Mouse (Mus musculus) gastrocnemius, postnatal 10 days (tissue): ENCODE measurements around the gene Clec4a1. TPM values are rescaled to one million over a fixed set of nuclear protein-coding genes. Genes with fewer than 3 reads are reported as not detected.

Experiments used
- DNase-seq: peaks from one replicate; pipeline ENCODE4 v3.0.0; 2021; ENCODE audit warnings: mixed read lengths
- long read RNA-seq, 2 experiments: library from polyadenylated mRNA; stranded (forward); transcript quantifications; one replicate each; pipeline ENCODE4 v2.0.0; 2021
- total RNA-seq, 2 experiments: library from RNA; stranded (reverse); gene quantifications; 2 replicates each; pipeline ENCODE4 v1.2.3; 2021

The Clec4a1 gene
- 1 to 10 TPM; 2.4 to 2.8 TPM for total RNA-seq
- long read RNA-seq, experiment 1, partial matches to known transcripts: 0 of 1 reads
- long read RNA-seq, experiment 1, other reads (novel, unspliced or antisense): 0 of 1 reads
- long read RNA-seq, experiment 2, partial matches to known transcripts: 0 of 2 reads
- long read RNA-seq, experiment 2, other reads (novel, unspliced or antisense): 0 of 2 reads

DNA sequence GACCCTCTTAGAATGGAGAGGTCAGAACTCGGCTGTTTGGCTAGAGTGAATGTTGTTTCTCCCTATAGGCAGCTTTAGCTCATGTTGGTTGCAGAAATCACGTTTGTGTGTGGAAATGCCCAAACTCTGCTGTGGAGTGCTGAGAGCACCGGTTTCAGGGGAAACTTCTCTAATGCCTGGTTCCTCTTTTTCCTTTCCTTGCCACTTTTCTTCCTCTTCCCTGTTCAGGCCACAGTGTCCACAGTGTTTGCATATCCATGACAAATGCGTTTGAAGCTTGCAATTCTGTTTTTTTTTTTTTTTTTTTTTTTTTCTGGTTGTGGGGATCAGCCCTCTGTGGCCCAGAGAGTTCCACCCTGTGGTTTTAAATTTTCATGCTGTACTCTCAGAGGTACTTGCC is at the start of gene Clec4a1:
TSS of gene Clec4a1 (plus strand) at position 398 of the 400 bp plus-strand sequence.
- DNase-seq: no peak

DNA sequence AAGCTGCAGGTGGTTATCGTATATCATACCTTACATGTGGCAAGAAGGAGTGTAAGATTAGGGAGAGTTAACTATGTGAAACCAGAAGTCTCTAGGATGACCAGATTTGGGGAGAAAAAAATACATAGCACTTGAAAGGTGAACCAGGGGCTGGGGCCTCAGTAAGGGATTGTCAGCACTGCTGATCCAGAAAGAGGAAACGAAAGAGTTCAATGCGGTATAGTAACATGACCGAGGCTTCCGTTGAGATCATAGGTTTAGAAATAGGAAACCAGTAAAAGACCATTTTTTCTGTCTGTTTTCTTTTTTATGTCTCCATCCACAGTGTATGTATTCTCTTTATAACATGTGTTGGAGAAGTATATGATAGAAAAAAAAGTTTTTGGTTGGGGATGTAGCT is 48.8 kb upstream of the Clec4a1 start:
- no peak for DNase-seq

DNA sequence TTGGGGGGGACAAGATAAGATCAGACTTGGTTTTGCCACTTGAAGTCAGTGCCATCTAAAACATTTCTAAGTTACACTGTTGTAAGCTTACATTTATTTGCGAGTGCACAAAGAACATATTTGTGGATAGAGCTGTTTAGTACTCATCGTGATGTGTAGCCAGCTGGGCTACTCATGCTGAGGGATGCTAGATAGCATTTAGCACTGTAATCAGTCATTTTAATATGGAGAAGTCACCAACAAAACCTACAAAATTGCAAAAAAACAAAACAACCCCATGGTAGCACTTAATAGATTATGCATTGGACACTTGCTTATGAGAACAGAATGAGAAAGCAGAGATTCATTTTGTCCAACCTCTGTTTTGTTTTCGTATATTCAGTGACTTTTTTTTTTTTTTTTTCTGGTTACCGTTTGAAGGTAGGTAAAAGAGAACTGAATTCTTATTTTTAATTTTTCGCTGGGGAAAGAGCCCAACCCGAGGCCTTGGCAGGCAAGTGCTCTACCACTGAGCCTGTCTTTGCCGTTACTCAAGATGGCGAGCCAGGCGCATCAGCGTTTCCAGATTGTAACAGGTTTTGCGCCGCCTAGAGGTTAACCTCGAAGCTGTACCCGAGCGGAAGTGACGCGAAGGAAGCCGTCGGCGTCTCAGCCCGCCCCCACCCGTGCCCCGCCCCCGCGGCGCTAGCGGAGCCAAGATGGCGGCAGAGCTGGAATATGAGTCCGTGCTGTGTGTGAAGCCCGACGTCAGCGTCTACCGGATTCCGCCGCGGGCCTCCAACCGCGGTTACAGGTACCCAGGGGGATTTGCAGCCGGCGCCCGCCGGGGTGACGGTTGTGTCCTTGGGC is 47.6 kb upstream of the Clec4a1 start, which contains the start of gene Necap1:
TSS of gene Necap1 (plus strand) at position 604 of the 849 bp plus-strand sequence.
- DNase-seq: peak; percentile 98

DNA sequence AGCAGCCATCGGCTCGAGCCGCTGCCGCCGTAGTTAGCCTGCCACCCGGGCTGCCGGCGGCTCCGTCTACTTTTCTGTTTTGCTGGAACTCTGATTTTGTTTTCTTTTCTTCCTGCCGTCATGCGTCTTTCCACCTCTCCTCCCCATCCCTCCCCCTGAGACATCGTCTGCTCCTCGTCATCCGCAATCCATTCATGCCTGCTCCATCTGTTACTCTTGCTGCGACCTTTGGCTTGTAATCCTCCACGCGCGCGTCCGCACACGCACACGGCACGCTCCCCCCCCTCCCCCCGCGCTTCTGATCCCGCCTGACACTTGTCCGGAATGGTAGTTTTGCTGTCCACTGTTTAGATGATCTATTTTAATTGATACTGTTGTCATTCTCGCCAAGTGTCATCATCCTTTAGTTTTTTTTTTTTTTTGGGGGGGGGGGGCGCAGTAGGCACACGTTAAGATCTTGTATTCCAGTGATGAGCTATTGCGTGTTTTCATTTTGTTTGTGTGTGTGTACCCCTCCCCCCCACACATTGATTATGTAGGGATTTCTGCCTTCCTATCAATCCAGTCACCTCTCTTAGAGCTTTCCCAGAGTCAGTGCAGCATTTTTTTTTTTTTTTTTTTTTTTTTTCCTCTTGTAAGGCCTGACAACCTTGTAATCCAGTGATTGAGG is 46.8 kb upstream of the Clec4a1 start:
- DNase-seq: no peak

DNA sequence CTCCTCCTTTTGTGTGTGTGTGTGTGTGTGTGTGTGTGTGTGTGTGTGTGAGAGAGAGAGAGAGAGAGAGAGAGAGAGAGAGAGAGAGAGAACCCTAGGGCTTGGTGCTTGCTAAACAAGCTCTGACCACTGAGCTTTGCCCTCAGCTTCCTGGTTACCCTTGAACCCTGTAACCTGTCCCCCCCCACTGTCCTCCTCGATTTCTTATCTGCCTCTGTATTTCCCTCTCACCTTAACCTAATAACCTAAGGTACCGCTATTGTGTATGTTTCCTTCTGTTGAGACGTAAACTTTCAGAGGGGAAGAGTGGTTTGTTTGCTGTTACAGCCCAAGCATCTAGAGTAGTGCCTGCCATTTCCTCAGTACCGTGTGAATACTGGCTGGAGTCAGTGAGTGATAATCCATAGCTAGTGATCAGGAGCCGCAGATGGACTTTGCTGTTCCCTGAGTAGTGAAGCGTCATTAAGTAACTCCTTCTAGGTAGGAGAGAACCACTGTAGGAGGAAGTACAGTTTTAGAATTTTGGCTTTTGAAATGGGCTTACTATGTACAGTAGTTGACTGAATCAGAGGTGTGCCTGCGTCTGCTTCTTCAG is 42.4 kb upstream of the Clec4a1 start:
- DNase-seq: no peak

DNA sequence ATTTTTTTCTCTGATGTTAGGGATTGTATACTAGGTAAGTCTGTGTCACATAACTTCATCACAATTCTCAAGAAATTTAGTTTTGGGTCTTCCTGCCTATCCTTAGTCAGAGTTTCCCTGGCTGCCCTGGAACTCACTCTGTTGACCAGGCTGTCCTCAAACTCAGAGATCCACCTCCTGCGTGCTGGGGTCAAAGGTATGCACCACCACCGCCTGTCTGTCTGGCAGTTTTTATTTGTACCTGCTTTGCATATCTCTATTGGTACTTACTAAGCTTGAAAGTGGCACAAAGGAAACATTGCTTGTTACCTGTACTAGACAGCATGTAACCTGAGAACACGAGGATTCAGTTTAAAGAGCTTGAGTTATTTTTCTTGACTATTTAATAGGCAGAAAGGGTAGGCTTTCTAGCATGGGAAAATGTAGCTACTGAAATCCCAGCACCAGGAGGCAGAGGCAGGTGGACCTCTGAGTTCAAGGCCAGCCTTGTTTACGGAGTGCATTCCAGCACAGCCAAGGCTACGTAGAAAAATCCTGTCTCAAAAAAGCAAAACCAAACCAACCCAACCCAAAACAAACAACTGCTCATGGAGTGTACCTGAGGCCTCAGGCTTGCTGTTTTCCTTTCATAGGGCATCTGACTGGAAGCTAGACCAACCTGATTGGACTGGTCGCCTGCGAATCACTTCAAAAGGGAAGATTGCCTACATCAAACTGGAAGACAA is 41.7 kb upstream of the Clec4a1 start:
- DNase-seq: no peak

DNA sequence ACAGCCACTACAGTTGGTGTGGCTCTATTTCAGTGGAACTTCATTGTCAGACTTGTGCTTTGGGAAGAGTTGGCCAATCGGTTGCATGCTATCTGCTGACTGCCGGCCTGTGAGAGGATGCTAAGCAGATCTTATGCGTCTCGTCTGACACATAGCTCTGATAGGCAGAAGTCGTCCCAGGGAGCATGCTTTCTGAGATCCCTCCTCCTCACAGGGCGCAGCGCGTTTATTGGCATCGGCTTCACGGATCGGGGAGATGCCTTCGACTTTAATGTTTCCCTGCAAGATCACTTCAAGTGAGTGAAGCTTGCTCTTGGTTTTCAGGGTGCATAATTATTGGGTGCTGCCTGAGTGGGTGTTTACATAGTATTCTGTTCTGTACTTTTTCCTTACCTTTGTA is 40.4 kb upstream of the Clec4a1 start:
- DNase-seq: no peak

DNA sequence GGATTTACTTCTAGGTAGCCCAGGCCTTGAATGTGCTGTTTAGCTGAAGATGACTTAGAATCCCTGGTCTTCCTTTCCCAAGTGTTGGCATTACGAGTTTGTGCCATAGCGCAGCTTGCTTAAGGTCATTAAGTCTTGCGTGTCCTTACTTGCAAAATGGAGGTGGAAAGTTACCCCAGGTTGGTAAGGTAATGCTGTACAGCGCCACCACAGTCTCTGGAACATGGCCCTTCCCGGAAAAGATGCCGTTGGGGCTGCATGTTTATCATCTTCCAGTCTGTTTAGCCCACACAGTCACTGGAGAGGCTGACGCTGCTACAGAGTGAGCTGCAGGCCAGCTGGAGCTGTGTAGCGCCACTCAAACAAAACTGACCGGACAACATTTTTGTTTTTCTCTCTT is 38.0 kb upstream of the Clec4a1 start:
- no peak for DNase-seq

DNA sequence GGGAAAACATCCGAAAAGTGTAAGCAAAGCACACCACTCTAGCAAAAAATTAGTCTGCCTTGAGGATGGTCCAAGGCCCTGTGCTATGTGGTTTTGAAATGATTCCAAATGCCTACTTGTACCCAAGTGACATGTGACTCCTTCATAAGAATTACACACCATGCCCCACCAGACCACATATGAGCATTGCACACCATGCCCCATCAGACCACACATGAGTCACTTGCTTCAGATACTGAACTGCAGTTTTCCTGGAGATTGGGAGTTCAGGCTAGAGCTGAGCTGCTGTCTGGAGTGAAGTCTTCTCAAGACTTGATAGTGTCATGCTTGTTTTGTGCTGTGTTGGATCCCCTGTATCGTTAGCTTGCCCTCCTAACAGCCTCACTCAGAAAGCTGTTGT is 32.0 kb upstream of the Clec4a1 start:
- DNase-seq: no peak

DNA sequence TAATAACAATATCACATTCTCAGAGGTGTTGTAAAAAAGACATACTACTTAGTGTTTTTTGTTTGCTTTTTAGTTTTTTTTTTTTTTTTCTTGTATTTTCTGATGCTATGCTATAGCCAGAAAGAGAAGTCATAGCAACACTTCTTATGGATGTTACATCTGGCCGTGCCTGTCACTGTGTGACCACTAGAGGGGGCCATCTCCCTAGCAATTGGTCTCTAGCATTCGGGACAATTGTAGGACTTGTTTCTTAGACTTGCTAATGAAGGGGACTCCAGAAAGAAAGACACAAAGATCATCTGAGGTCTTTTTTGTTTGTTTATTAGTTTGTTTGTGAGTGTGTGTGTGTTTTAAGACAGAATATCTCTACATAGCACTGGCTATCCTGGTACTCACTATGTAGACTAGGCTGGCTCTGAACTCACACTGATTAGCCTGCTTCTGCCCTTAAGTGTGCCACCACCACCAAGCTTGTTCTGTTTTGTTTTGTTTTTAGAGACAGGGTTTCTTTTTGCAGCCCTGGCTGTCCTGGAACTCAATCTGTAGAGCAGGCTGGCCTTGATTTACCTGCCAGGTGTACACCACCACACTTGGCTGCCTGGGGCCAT is 29.1 kb upstream of the Clec4a1 start:
- DNase-seq: peak; percentile 60

DNA sequence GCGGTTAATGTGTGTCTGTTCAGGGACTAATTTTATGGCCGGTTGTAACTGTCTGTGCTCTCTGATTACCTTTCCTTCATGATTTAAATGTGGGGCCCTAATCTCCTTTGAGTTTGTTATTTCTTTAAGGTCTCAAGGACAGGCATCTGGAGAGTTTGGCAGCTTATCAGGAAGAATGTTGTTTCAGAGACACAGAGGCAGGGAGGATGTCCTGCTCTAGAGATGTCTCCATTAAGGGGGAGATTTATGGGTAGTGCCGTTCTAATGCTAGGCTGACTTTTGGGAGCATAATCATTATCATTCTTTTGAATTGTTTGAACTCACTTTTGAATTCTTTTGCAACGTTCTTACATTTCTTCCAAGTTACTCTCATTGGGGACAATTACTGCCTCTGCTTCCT is 1.7 kb upstream of the Clec4a1 start:
- DNase-seq: no peak

DNA sequence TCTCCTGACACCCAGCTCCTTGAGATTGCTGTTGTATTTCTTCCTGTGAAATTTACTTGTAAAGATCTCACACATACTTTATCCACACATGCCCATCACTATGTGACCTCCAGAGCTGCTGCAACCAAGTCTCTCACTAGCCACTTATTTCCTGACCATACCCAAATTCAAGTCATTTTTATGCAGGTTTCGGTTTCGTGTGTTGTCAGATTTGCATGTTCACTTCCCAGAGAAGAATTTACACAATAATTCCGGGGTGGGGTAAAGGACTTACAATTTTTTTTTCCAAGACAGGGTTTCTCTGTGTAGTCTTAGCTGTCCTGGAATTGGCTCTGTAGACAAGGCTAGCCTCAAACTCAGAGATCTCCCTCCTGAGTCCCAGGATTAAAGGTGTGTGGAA is 13.2 kb downstream of the Clec4a1 start:
- no peak for DNase-seq

DNA sequence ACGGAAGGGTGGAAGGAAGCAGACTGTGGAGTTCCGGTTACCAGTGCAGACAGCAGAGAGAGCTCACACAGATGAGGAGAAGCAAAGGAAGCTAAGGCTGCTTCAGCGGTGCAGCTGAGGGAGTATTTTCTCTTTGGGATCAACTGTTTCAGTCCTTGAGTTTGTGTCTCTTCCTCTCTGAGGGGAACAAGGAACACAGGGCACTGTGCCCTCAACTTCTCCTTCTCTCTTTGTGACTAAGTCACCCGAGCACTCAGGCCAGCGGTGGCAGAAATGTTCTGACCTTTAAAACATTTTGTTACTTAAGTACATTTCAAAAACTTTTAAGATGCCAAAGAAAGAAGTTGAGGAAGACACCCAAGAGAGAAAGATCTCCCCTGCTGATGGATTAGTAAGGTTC is 18.0 kb downstream of the Clec4a1 start:
- DNase-seq: no peak

DNA sequence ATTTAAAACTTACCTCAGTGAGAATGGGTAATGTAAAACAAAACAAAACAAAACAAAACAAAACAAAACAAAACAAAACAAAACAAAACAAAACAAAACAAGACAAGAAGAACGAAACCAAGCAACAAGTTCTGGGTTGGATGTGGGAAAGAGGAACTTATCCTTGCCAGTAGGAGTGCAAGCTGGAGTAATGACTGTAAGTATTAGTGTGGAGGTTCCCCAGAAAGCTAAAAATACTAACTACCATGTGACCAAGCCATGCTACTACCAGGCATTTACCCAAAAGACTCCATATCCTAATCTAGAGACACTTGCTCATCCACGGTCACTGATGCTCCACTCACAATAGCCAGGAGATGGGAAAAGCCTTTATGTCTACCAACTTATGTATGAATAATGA is 25.1 kb downstream of the Clec4a1 start:
- no peak for DNase-seq

DNA sequence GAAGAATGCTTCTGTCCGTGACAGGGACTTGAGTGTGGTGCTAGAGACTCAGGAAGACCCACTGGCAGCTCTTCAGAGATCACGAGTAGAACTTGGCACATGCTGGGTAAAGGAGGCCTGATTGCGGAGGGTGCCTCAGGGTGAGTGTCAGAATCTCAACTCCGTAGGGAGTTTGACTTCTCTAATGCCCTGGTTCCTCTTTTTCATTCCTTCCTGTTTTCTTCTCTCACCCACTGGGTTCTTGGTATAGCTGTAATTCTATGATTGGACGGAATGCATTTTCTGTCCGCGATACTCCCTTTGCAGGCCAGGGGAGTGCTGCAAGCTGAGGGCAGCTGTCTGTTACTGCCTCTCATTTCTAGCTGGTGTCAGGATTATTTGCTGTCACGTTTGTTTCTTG is 30.8 kb downstream of the Clec4a1 start, which contains the start of gene Clec4a3:
TSS of gene Clec4a3 (plus strand) at position 115 of the 400 bp plus-strand sequence.
- no peak for DNase-seq

DNA sequence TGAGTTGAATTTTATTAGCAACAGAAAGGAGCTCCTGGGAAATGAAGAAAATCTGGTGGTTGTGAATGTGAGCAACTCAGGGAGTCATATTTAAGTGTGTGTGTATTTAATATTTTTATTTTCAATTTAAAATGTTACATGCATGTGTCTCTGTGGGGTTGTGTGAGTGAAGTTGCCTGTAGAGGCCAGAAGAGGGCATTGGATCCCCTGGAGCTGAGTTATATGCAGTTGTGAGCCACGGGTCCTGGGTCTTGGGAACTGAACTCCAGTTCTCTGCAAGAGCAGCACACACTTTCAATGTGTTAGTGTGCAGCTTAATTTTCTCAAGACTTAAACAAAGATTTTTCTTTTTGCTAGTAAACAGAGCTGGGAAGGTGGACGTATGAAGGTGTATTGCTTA is 42.9 kb downstream of the Clec4a1 start:
- no peak for DNase-seq

DNA sequence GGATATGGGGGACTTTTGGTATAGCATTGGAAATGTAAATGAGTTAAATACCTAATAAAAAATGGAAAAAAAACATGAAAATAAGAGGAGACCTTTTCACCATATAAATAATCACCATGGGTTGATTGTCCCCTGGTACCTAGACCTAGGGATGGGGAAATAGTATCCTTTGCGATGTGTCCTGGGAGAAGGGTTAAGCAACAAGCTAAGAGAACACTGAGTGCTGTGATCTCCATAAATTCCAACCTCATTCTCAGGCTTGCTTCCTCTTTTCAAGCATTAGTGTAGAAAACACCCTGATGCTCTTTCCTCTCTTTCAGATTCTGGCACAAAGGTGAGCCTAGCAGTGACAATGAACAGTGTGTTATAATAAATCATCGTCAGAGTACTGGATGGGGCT is 47.4 kb downstream of the Clec4a1 start:
- no peak for DNase-seq
